Mouse (Mus musculus): ENCODE results near the gene Zfp775. TPM values are rescaled to one million over a fixed set of nuclear protein-coding genes. Genes with fewer than 3 reads are reported as not detected.

Gene Zfp775
- total and polyA plus RNA-seq, 2 experiments from 2014 or later, result 8.6 to 9.5 TPM

DNA sequence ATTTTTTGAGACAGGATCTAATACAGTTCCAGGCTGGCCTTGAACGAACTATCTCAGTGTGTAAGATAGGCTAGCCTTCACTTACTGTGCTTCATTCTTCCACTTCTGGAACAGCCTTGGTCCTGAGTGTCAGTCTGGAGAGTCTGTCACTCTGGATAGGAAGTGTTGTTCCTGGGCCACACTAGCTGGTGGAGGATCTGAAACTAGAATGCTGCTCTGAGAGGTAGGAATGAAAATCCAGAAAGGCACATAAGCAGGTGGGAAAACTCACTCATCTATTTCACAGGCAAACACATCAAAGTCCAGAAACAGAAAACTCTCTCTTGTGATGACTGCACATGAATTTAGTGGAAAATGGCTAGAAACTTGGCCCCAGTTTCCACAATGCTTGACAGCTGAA lies 1.3 kb upstream of the Zfp775 start:
- H3K27ac ChIP-seq (ENCODE audit: low read depth, low read length), result peak overlapping the region; percentile 78; the same call in 1 of the 2 replicates
- H3K9me3 ChIP-seq (ENCODE audit: low read length), result peaks cover 13% of the 10 kb centered on the region; the same call in 1 of the 2 replicates
- 90% methylated on average over 1 of the region's 1 CpGs for WGBS
- no peak overlapping the region for H3K4me2 ChIP-seq (ENCODE audit: low read depth, low read length, poor library complexity, severe bottlenecking)
- no peak for DNase-seq (ENCODE audit: low spot score)
- no peaks in the 10 kb centered on the region for H3K27me3 ChIP-seq (ENCODE audit: insufficient read depth, low read length)
- H3K4me1 ChIP-seq (ENCODE audit: insufficient read depth, low read length), result 0 out of 2 replicates have a peak, but pooled peaks cover 4% of the 10 kb centered on the region
- ATAC-seq (ENCODE audit: low FRiP score), result no peak
- TF ChIP-seq CTCF (IDR thresholded peaks at IDR 0.05), result no peak
- H3K36me3 ChIP-seq (ENCODE audit: insufficient read depth, low read length), result peaks cover 41% of the 10 kb centered on the region
- H3K9ac ChIP-seq (replicated peaks; ENCODE audit: low read length, poor library complexity, severe bottlenecking), result no peak overlapping the region
- H3K4me3 ChIP-seq (ENCODE audit: low read depth, low read length), result no peak overlapping the region

DNA sequence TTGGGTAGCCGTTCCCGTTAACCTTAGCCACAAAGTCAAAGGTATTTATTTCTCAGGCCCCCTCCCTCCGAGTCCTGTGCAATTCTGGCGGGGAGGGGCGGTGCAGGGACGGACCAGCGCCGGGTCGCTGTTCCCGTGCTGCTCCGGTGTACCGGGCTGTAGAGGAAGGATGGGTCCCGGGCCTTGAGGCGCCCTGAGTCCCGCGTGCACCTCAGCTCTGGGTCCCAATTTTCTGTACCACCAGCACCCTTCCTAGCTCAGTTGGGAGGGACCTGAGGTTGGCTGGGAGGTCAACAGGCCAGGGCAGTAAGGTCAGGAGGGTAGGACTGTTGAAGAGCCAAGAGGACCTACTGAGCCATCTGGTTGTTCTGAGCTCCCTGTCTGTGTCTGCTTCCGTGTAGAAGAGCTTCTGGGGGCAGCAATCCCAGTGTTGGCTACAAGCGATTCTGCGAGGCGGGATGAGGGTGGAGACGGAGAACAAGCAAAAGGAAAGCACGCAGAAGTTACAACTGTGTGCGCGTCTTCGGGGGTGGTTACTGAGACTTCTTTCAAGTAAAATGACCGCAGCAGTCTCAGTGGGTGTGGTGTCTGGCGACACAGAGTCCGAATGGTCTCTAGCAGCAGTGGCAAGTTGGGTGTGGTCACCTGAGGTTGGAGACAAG lies 348 bp downstream of the Zfp775 start:
- ATAC-seq (ENCODE audit: low FRiP score) (peak; percentile 81), DNase-seq (ENCODE audit: low spot score) (peak; percentile 45)
- peaks cover 2% of the 10 kb centered on the region; the same call in 1 of the 2 replicates for H3K9me3 ChIP-seq (ENCODE audit: low read length)
- peaks cover 25% of the 10 kb centered on the region for H3K36me3 ChIP-seq (ENCODE audit: insufficient read depth, low read length)
- H3K4me2 ChIP-seq (ENCODE audit: low read depth, low read length, poor library complexity, severe bottlenecking), result peak overlapping the region; percentile 85
- H3K9ac ChIP-seq (replicated peaks; ENCODE audit: low read length, poor library complexity, severe bottlenecking), result peak overlapping the region; percentile 77
- 0 out of 2 replicates have a peak, but pooled peaks cover 4% of the 10 kb centered on the region for H3K4me1 ChIP-seq (ENCODE audit: insufficient read depth, low read length)
- TF ChIP-seq CTCF (IDR thresholded peaks at IDR 0.05), result no peak
- peak overlapping the region; percentile 60 for H3K4me3 ChIP-seq (ENCODE audit: low read depth, low read length)
- H3K27ac ChIP-seq (ENCODE audit: low read depth, low read length), result peak overlapping the region; percentile 78
- no peaks in the 10 kb centered on the region for H3K27me3 ChIP-seq (ENCODE audit: insufficient read depth, low read length)
- under 1% methylated on average over 28 of the region's 28 CpGs for WGBS

DNA sequence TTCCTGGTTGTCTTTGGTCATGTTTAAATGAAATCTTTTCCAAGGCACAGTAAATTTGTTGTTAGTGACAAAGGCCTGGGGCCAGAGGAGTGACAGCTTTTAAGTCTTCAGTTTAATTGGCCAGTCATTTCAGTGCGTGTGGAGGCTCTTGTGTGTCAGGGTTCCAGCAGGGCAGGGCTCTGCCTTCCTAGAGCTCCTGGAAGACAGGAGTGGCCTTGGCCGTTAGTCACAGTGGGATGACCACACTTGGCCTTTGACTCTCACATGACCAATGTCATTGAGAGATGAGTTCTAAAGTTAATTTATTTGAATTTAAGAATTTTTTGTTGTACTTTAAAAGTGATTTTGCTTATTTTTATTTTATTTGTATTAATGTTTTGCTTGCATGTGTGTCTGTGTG lies 6.3 kb downstream of the Zfp775 start:
- no peak for DNase-seq (ENCODE audit: low spot score)
- WGBS, result 64% methylated on average over 2 of the region's 2 CpGs
- ATAC-seq (ENCODE audit: low FRiP score), result no peak
- Histone ChIP-seq H3K27me3 (ENCODE audit: insufficient read depth, low read length) (no peaks in the 10 kb centered on the region), H3K4me2 (ENCODE audit: low read depth, low read length, poor library complexity, severe bottlenecking) (no peak overlapping the region), H3K27ac (ENCODE audit: low read depth, low read length) (no peak overlapping the region), H3K4me1 (ENCODE audit: insufficient read depth, low read length) (no peaks in the 10 kb centered on the region), H3K9me3 (ENCODE audit: low read length) (no peaks in the 10 kb centered on the region), H3K9ac (replicated peaks; ENCODE audit: low read length, poor library complexity, severe bottlenecking) (no peak overlapping the region), H3K36me3 (ENCODE audit: insufficient read depth, low read length) (no peaks in the 10 kb centered on the region), H3K4me3 (ENCODE audit: low read depth, low read length) (no peak overlapping the region)
- no peak for TF ChIP-seq CTCF (IDR thresholded peaks at IDR 0.05)

DNA sequence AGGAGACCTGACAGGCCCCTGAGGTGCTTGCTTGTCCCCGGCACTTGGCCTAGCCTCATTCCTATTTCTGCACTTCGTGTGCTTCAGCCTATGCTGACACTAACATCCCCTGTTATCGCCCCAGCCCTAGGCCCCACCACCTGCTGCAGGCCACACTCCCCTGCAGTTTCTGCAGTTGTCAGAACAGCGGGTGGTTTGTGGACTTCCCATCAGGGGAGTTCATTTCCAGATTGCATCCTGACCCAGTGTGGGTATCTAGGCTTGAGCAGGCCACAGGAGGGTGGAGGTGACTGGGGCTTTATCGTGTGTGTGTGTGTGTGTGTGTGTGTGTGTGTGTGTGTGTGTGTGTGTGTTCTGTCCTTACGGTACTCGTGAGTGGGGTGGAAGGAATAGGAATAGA lies 7.6 kb downstream of the Zfp775 start:
- no peak for TF ChIP-seq CTCF (IDR thresholded peaks at IDR 0.05)
- DNase-seq (ENCODE audit: low spot score), result no peak
- Histone ChIP-seq H3K9ac (replicated peaks; ENCODE audit: low read length, poor library complexity, severe bottlenecking) (no peak overlapping the region), H3K4me1 (ENCODE audit: insufficient read depth, low read length) (no peaks in the 10 kb centered on the region), H3K27ac (ENCODE audit: low read depth, low read length) (no peak overlapping the region), H3K4me2 (ENCODE audit: low read depth, low read length, poor library complexity, severe bottlenecking) (no peak overlapping the region), H3K4me3 (ENCODE audit: low read depth, low read length) (no peak overlapping the region), H3K9me3 (ENCODE audit: low read length) (no peaks in the 10 kb centered on the region), H3K27me3 (ENCODE audit: insufficient read depth, low read length) (no peaks in the 10 kb centered on the region), H3K36me3 (ENCODE audit: insufficient read depth, low read length) (peaks cover 9% of the 10 kb centered on the region)
- no peak for ATAC-seq (ENCODE audit: low FRiP score)
- 64% methylated on average over 7 of the region's 7 CpGs for WGBS

DNA sequence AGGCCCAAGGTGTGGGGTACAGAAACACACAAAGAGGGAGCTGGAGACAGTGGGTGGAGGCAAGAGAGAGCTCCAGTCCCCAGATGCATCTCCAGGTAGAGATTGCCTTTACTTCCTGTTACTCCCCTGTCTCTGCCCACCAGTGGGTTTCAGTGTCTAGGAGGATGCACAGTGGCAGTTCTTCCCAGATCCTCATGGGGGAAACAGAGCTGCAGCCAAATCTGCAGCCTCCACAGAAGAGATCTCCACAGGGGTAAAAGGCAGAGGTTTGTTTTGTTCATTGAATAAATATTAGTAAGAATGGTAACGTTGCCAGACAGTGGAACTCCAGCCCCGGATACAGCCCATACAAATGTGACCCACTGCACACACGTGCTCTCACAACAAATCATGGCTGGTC lies 8.8 kb downstream of the Zfp775 start:
- DNase-seq (ENCODE audit: low spot score) (no peak), ATAC-seq (ENCODE audit: low FRiP score) (no peak)
- Histone ChIP-seq H3K27me3 (ENCODE audit: insufficient read depth, low read length) (no peaks in the 10 kb centered on the region), H3K9ac (replicated peaks; ENCODE audit: low read length, poor library complexity, severe bottlenecking) (no peak overlapping the region), H3K4me2 (ENCODE audit: low read depth, low read length, poor library complexity, severe bottlenecking) (no peak overlapping the region), H3K9me3 (ENCODE audit: low read length) (no peaks in the 10 kb centered on the region), H3K27ac (ENCODE audit: low read depth, low read length) (no peak overlapping the region), H3K36me3 (ENCODE audit: insufficient read depth, low read length) (peaks cover 12% of the 10 kb centered on the region), H3K4me1 (ENCODE audit: insufficient read depth, low read length) (no peaks in the 10 kb centered on the region), H3K4me3 (ENCODE audit: low read depth, low read length) (no peak overlapping the region)
- 75% methylated on average over 3 of the region's 3 CpGs for WGBS
- peak; percentile 42 for TF ChIP-seq CTCF (IDR thresholded peaks at IDR 0.05)

DNA sequence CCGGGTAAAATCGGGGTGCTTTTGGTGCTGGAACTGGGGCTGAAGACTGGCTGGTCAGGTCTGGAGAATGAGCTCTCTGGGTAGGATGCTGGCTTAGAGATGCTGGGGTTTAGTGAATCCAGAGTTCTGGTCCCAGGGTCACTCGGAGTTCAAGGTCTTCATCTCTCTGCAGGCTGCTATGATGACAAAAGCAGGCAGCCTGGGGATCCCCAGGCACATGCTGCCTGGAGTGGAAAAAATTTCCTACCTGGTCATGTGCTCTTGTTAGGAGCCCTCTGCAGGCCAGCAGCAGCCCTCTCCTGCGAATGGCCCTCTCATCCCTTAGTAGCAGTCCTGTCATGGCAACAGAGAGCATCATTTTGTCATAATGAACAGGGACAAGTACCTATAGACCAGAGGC lies 11.6 kb downstream of the Zfp775 start:
- WGBS, result 89% methylated on average over 4 of the region's 4 CpGs
- DNase-seq (ENCODE audit: low spot score), result no peak
- H3K4me3 ChIP-seq (ENCODE audit: low read depth, low read length), result no peak overlapping the region
- no peaks in the 10 kb centered on the region for H3K4me1 ChIP-seq (ENCODE audit: insufficient read depth, low read length)
- no peaks in the 10 kb centered on the region for H3K27me3 ChIP-seq (ENCODE audit: insufficient read depth, low read length)
- H3K9me3 ChIP-seq (ENCODE audit: low read length), result no peaks in the 10 kb centered on the region
- peaks cover 12% of the 10 kb centered on the region for H3K36me3 ChIP-seq (ENCODE audit: insufficient read depth, low read length)
- no peak overlapping the region for H3K27ac ChIP-seq (ENCODE audit: low read depth, low read length)
- no peak for TF ChIP-seq CTCF (IDR thresholded peaks at IDR 0.05)
- no peak overlapping the region for H3K9ac ChIP-seq (replicated peaks; ENCODE audit: low read length, poor library complexity, severe bottlenecking)
- H3K4me2 ChIP-seq (ENCODE audit: low read depth, low read length, poor library complexity, severe bottlenecking), result no peak overlapping the region
- no peak for ATAC-seq (ENCODE audit: low FRiP score)

Measured in midbrain, postnatal 0 days (tissue).